Mouse (Mus musculus): Measurements from ENCODE around the gene Ptprk. TPM values are rescaled to one million over a fixed set of nuclear protein-coding genes. Genes with fewer than 3 reads are reported as not detected.

Gene Ptprk
- total and polyA plus RNA-seq, 3 experiments = 0.02 to 2.4 (median 0.49) TPM

- Histone ChIP-seq H3K4me1 (ENCODE audit: insufficient read depth, low read depth, low read length) (no peaks in the 10 kb centered on the region), H3K4me3 (ENCODE audit: low read depth, low read length) (no peak overlapping the region), H3K9me3 (replicated peaks) (no peaks in the 10 kb centered on the region), H3K27me3 (ENCODE audit: insufficient read depth, low read length) (no peaks in the 10 kb centered on the region), H3K36me3 (replicated peaks) (no peaks in the 10 kb centered on the region)
- no peak for DNase-seq (ENCODE audit: low spot score)
- TF ChIP-seq POLR2AphosphoS5 (IDR thresholded peaks at IDR 0.05; ENCODE audit: insufficient replicate concordance, low read depth, low read length) (no peak), CTCF (IDR thresholded peaks at IDR 0.05; ENCODE audit: low read depth, low read length) (no peak), GATA1 (IDR thresholded peaks at IDR 0.05; ENCODE audit: borderline replicate concordance, low read length) (no peak), GATA2 (IDR thresholded peaks at IDR 0.05; ENCODE audit: borderline replicate concordance, low read depth, low read length) (no peak), TAL1 (conservative IDR thresholded peaks at IDR 0.05; ENCODE audit: low read depth, low read length) (no peak)
- ATAC-seq (ENCODE audit: extremely low read depth, insufficient number of reproducible peaks, low FRiP score, poor library complexity, severe bottlenecking) = no peak
Measured at GRCm38 (mm10) chr10:28164250-28164649, 89.6 kb downstream of the Ptprk start.

DNA sequence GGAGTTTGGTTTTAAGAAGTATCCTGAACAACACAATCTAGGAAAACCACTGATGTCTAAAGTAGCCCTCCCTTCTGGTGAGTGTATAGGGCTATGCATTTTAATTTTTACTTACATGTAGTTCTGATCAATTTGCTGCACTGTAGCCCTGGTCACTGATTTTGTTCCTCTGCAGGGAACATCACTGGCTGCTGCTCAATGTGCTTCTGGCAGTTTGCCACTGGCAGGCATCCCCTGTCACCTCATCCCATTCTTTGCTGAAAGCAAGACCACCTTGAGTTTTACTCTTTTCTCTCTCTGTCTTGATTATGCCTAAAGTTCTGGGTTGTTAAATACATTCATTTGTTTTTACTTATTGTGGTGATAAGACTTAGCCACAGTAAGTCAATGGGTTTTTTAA, 90.1 kb downstream of the Ptprk start:
- Histone ChIP-seq H3K4me1 (ENCODE audit: insufficient read depth, low read depth, low read length) (no peaks in the 10 kb centered on the region), H3K36me3 (replicated peaks) (no peaks in the 10 kb centered on the region), H3K4me3 (ENCODE audit: low read depth, low read length) (no peak overlapping the region), H3K27me3 (ENCODE audit: insufficient read depth, low read length) (no peaks in the 10 kb centered on the region), H3K9me3 (replicated peaks) (no peaks in the 10 kb centered on the region)
- ATAC-seq (ENCODE audit: extremely low read depth, insufficient number of reproducible peaks, low FRiP score, poor library complexity, severe bottlenecking) = no peak
- DNase-seq (ENCODE audit: low spot score) = no peak
- no peak for TF ChIP-seq CTCF (IDR thresholded peaks at IDR 0.05; ENCODE audit: low read depth, low read length)
- TF ChIP-seq GATA2 (IDR thresholded peaks at IDR 0.05; ENCODE audit: borderline replicate concordance, low read depth, low read length) = no peak
- TF ChIP-seq POLR2AphosphoS5 (IDR thresholded peaks at IDR 0.05; ENCODE audit: insufficient replicate concordance, low read depth, low read length) = no peak

DNA sequence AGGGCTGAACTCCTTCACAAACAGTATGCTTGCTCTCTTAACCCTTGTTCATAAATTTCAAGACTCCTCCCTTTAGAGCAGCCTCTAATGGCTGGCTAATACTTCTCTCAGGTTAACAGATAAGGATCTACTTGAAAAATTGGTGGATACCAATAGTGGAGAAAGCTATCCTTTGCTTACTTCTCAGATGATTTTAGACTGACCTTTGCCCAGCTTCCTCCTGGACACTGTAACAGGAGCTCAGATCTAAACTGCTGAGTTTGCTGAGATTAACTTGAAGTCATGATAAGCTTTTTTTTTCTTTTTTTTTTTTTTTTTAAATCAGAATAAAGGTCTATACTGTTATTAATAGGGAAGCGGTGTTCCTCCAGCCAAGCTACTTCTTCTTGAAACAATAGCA, 92.0 kb downstream of the Ptprk start:
- no peak for TF ChIP-seq GATA1 (IDR thresholded peaks at IDR 0.05; ENCODE audit: borderline replicate concordance, low read length)
- TF ChIP-seq CTCF (IDR thresholded peaks at IDR 0.05; ENCODE audit: low read depth, low read length) = no peak
- no peak for TF ChIP-seq POLR2AphosphoS5 (IDR thresholded peaks at IDR 0.05; ENCODE audit: insufficient replicate concordance, low read depth, low read length)
- no peak for TF ChIP-seq GATA2 (IDR thresholded peaks at IDR 0.05; ENCODE audit: borderline replicate concordance, low read depth, low read length)
- no peak for TF ChIP-seq TAL1 (conservative IDR thresholded peaks at IDR 0.05; ENCODE audit: low read depth, low read length)
- Histone ChIP-seq H3K4me1 (ENCODE audit: insufficient read depth, low read depth, low read length) (no peaks in the 10 kb centered on the region), H3K27me3 (ENCODE audit: insufficient read depth, low read length) (no peaks in the 10 kb centered on the region), H3K36me3 (replicated peaks) (no peaks in the 10 kb centered on the region), H3K9me3 (replicated peaks) (no peaks in the 10 kb centered on the region), H3K4me3 (ENCODE audit: low read depth, low read length) (no peak overlapping the region)
- DNase-seq (ENCODE audit: low spot score) (no peak), ATAC-seq (ENCODE audit: extremely low read depth, insufficient number of reproducible peaks, low FRiP score, poor library complexity, severe bottlenecking) (no peak)

DNA sequence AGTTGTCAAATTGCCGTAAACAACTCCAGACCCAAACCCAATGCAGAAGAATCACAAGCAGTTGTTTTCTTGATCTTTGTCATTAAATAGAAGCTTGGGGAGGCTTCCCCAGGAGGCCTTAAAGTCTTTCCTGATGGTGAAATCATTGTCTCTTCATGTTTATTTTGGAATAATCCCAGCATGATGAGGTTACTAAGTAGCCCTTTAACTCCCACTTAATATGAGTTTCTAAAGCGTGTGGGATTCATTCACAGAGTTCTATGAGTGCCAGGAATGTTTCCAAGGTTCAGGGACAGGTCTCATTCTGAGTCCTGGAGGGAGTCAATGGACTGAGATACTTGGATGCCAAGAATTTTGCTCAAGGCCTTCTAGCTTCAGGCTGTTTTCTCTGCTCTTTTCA, 92.5 kb downstream of the Ptprk start:
- H3K4me1 ChIP-seq (ENCODE audit: insufficient read depth, low read depth, low read length) = no peaks in the 10 kb centered on the region
- no peaks in the 10 kb centered on the region for H3K27me3 ChIP-seq (ENCODE audit: insufficient read depth, low read length)
- DNase-seq (ENCODE audit: low spot score) = no peak
- TF ChIP-seq CTCF (IDR thresholded peaks at IDR 0.05; ENCODE audit: low read depth, low read length) (no peak), TAL1 (conservative IDR thresholded peaks at IDR 0.05; ENCODE audit: low read depth, low read length) (no peak), GATA1 (IDR thresholded peaks at IDR 0.05; ENCODE audit: borderline replicate concordance, low read length) (no peak), GATA2 (IDR thresholded peaks at IDR 0.05; ENCODE audit: borderline replicate concordance, low read depth, low read length) (no peak), POLR2AphosphoS5 (IDR thresholded peaks at IDR 0.05; ENCODE audit: insufficient replicate concordance, low read depth, low read length) (no peak)
- no peak overlapping the region for H3K4me3 ChIP-seq (ENCODE audit: low read depth, low read length)
- no peaks in the 10 kb centered on the region for H3K36me3 ChIP-seq (replicated peaks)
- no peaks in the 10 kb centered on the region for H3K9me3 ChIP-seq (replicated peaks)
- no peak for ATAC-seq (ENCODE audit: extremely low read depth, insufficient number of reproducible peaks, low FRiP score, poor library complexity, severe bottlenecking)

DNA sequence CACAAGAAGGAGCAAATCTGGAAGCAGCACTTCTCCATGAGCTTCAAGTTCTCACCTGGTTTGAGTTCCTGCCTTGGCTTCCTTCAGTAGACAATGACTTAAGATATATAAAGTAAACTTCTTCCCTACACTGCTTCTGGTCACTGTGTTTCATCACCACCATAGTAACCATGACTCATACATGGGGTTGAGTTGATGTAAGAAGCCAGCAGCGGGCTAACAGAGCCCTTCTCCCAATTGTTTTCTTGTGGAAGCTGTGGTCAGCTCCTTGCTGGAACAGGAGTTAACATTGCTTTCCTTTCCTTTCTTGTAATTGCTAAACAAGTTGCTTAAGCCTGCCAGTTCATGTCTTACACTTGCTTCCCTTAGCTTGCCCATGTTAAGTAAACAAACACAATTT, 96.6 kb downstream of the Ptprk start:
- Histone ChIP-seq H3K9me3 (replicated peaks) (no peaks in the 10 kb centered on the region), H3K27me3 (ENCODE audit: insufficient read depth, low read length) (no peaks in the 10 kb centered on the region), H3K4me1 (ENCODE audit: insufficient read depth, low read depth, low read length) (no peaks in the 10 kb centered on the region), H3K36me3 (replicated peaks) (no peaks in the 10 kb centered on the region), H3K4me3 (ENCODE audit: low read depth, low read length) (no peak overlapping the region)
- no peak for TF ChIP-seq CTCF (IDR thresholded peaks at IDR 0.05; ENCODE audit: low read depth, low read length)
- no peak for TF ChIP-seq POLR2AphosphoS5 (IDR thresholded peaks at IDR 0.05; ENCODE audit: insufficient replicate concordance, low read depth, low read length)
- no peak for TF ChIP-seq GATA1 (IDR thresholded peaks at IDR 0.05; ENCODE audit: borderline replicate concordance, low read length)
- no peak for TF ChIP-seq GATA2 (IDR thresholded peaks at IDR 0.05; ENCODE audit: borderline replicate concordance, low read depth, low read length)
- TF ChIP-seq TAL1 (conservative IDR thresholded peaks at IDR 0.05; ENCODE audit: low read depth, low read length) = no peak
- no peak for ATAC-seq (ENCODE audit: extremely low read depth, insufficient number of reproducible peaks, low FRiP score, poor library complexity, severe bottlenecking)
- DNase-seq (ENCODE audit: low spot score) = no peak

- H3K36me3 ChIP-seq (replicated peaks) = no peaks in the 10 kb centered on the region
- no peaks in the 10 kb centered on the region for H3K4me1 ChIP-seq (ENCODE audit: insufficient read depth, low read depth, low read length)
- TF ChIP-seq POLR2AphosphoS5 (IDR thresholded peaks at IDR 0.05; ENCODE audit: insufficient replicate concordance, low read depth, low read length) = no peak
- no peak for TF ChIP-seq TAL1 (conservative IDR thresholded peaks at IDR 0.05; ENCODE audit: low read depth, low read length)
- TF ChIP-seq GATA1 (IDR thresholded peaks at IDR 0.05; ENCODE audit: borderline replicate concordance, low read length) = no peak
- no peaks in the 10 kb centered on the region for H3K9me3 ChIP-seq (replicated peaks)
- no peak overlapping the region for H3K4me3 ChIP-seq (ENCODE audit: low read depth, low read length)
- DNase-seq (ENCODE audit: low spot score) (no peak), ATAC-seq (ENCODE audit: extremely low read depth, insufficient number of reproducible peaks, low FRiP score, poor library complexity, severe bottlenecking) (no peak)
- H3K27me3 ChIP-seq (ENCODE audit: insufficient read depth, low read length) = no peaks in the 10 kb centered on the region
Measured at GRCm38 (mm10) chr10:28178876-28179275, 104.3 kb downstream of the Ptprk start.

- Histone ChIP-seq H3K27me3 (ENCODE audit: insufficient read depth, low read length) (no peaks in the 10 kb centered on the region), H3K9me3 (replicated peaks) (no peaks in the 10 kb centered on the region), H3K36me3 (replicated peaks) (no peaks in the 10 kb centered on the region), H3K4me3 (ENCODE audit: low read depth, low read length) (no peak overlapping the region), H3K4me1 (ENCODE audit: insufficient read depth, low read depth, low read length) (no peaks in the 10 kb centered on the region)
- DNase-seq (ENCODE audit: low spot score) (no peak), ATAC-seq (ENCODE audit: extremely low read depth, insufficient number of reproducible peaks, low FRiP score, poor library complexity, severe bottlenecking) (no peak)
- TF ChIP-seq TAL1 (conservative IDR thresholded peaks at IDR 0.05; ENCODE audit: low read depth, low read length) = no peak
- no peak for TF ChIP-seq GATA2 (IDR thresholded peaks at IDR 0.05; ENCODE audit: borderline replicate concordance, low read depth, low read length)
- TF ChIP-seq GATA1 (IDR thresholded peaks at IDR 0.05; ENCODE audit: borderline replicate concordance, low read length) = no peak
- no peak for TF ChIP-seq POLR2AphosphoS5 (IDR thresholded peaks at IDR 0.05; ENCODE audit: insufficient replicate concordance, low read depth, low read length)
- TF ChIP-seq CTCF (IDR thresholded peaks at IDR 0.05; ENCODE audit: low read depth, low read length) = no peak
Measured at GRCm38 (mm10) chr10:28182081-28182480, 107.5 kb downstream of the Ptprk start.
